Mouse (Mus musculus): ENCODE results near the gene Cd2bp2.

The Cd2bp2 gene

GRCm38 (mm10) chr7:127142214-127142613, 53.6 kb downstream of the Cd2bp2 start:
- no peak for DNase-seq (ENCODE audit: low read depth, low spot score)
